Mouse (Mus musculus): Measurements from ENCODE around the gene Arntl. TPM values are rescaled to one million over a fixed set of nuclear protein-coding genes. Genes with fewer than 3 reads are reported as not detected.

Arntl gene
- polyA plus RNA-seq, 1 experiment from 2014 or later: 8.5 TPM

- Histone ChIP-seq H3K27me3 (peaks cover 49% of the 10 kb centered on the region), H3K4me2 (replicated peaks) (no peak overlapping the region), H3K9ac (no peak overlapping the region), H3K9me3 (no peaks in the 10 kb centered on the region), H3K36me3 (no peaks in the 10 kb centered on the region), H3K4me1 (peaks cover 10% of the 10 kb centered on the region; the same call in 1 of the 2 replicates), H3K4me3 (no peak overlapping the region), H3K27ac (no peak overlapping the region)
- 49% methylated on average over 4 of the region's 4 CpGs for WGBS
- no peak for ATAC-seq (ENCODE audit: insufficient number of reproducible peaks, insufficient read depth, low FRiP score, low TSS enrichment)
Measured at GRCm38 (mm10) chr7:113210441-113210840, 3.2 kb downstream of the Arntl start.

- H3K9ac ChIP-seq: no peak overlapping the region
- 38% methylated on average over 6 of the region's 6 CpGs for WGBS
- H3K27me3 ChIP-seq: peaks cover 26% of the 10 kb centered on the region
- H3K4me3 ChIP-seq: no peak overlapping the region
- H3K4me2 ChIP-seq (replicated peaks): no peak overlapping the region
- H3K4me1 ChIP-seq: no peaks in the 10 kb centered on the region
- H3K9me3 ChIP-seq: no peaks in the 10 kb centered on the region
- H3K27ac ChIP-seq: no peak overlapping the region
- no peaks in the 10 kb centered on the region for H3K36me3 ChIP-seq
- ATAC-seq (ENCODE audit: insufficient number of reproducible peaks, insufficient read depth, low FRiP score, low TSS enrichment): no peak
Measured at GRCm38 (mm10) chr7:113214245-113215169, 7.2 kb downstream of the Arntl start.

DNA sequence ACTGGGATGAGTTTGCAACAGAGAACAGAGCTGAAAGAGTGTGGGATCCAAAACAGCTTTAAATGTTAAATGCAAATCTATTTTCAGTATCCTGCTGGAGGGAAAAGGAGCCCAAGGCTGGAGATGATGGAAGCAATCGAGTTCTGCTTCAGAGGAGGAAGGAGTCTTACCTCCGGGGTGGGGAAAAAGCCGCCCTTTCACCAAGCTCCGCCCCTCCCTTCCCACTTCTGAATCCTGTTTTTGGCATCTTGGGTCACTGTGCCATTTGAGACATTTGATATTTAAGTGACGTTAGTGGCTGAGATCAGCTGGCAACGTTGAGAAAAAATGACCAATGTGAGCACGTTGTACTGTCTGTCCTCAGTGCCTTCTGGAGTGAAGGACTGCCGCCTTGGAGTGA, 8.9 kb downstream of the Arntl start:
- Histone ChIP-seq H3K4me1 (no peaks in the 10 kb centered on the region), H3K27me3 (peaks cover 9% of the 10 kb centered on the region), H3K9me3 (no peaks in the 10 kb centered on the region), H3K9ac (no peak overlapping the region), H3K4me2 (replicated peaks) (no peak overlapping the region), H3K36me3 (no peaks in the 10 kb centered on the region), H3K27ac (no peak overlapping the region), H3K4me3 (no peak overlapping the region)
- no peak for ATAC-seq (ENCODE audit: insufficient number of reproducible peaks, insufficient read depth, low FRiP score, low TSS enrichment)
- 44% methylated on average over 8 of the region's 8 CpGs for WGBS

DNA sequence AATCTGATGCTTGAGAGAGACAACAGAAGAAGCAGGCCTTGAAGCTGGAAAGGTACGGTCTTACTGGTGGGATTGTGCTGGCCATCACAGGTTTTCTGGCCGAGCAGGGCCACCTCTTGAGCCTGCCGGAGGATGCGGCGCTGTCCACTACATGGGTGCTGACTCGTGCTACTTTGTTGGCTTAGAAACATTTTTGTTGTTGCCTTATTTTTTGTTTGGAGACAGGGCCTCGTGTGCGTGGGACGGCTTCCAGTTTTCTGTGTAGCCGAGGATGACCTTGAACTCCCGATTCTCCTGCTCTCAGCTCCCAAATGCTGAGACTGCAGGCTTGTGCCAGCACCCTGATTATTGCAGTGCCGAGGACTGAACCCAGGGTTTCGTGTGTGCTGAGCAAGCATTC, 12.2 kb downstream of the Arntl start:
- H3K4me3 ChIP-seq: no peak overlapping the region

DNA sequence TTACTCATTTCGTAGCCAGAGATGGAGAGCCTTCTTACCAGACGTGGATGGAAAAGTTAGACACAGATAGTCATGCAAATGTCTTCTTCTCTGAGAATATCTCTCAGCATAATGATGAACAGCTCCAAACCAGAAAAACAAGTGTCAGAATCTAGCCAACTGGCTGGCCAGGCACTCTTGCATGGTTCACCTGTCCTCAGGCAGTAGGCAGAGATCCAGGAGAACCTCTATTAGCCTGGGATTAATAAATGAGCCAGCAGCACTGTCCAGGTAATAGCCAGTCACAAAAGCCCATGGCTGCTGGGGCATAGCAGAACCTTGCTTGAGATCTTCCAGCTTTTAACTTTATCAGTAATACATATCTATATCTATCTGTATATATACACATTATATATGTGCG, 12.6 kb downstream of the Arntl start:
- WGBS: 84% methylated on average over 3 of the region's 3 CpGs
- no peak overlapping the region for H3K27ac ChIP-seq
- H3K4me1 ChIP-seq: peaks cover 6% of the 10 kb centered on the region; the same call in 1 of the 2 replicates
- H3K4me2 ChIP-seq (replicated peaks): no peak overlapping the region
- no peaks in the 10 kb centered on the region for H3K36me3 ChIP-seq
- H3K9ac ChIP-seq: no peak overlapping the region
- H3K4me3 ChIP-seq: no peak overlapping the region
- no peaks in the 10 kb centered on the region for H3K27me3 ChIP-seq
- no peaks in the 10 kb centered on the region for H3K9me3 ChIP-seq
- no peak for ATAC-seq (ENCODE audit: insufficient number of reproducible peaks, insufficient read depth, low FRiP score, low TSS enrichment)

More for the DNA sequence above, 12.2 kb downstream of the Arntl start:
- Histone ChIP-seq H3K4me2 (replicated peaks) (no peak overlapping the region), H3K27me3 (no peaks in the 10 kb centered on the region), H3K9me3 (no peaks in the 10 kb centered on the region), H3K36me3 (no peaks in the 10 kb centered on the region), H3K27ac (no peak overlapping the region), H3K9ac (no peak overlapping the region), H3K4me1 (peaks cover 4% of the 10 kb centered on the region; the same call in 1 of the 2 replicates)
- 68% methylated on average over 13 of the region's 13 CpGs for WGBS
- ATAC-seq (ENCODE audit: insufficient number of reproducible peaks, insufficient read depth, low FRiP score, low TSS enrichment): no peak

GRCm38 (mm10) chr7:113220691-113221238, 13.5 kb downstream of the Arntl start:
- H3K4me1 ChIP-seq: peaks cover 6% of the 10 kb centered on the region; the same call in 1 of the 2 replicates
- H3K27me3 ChIP-seq: no peaks in the 10 kb centered on the region
- H3K9me3 ChIP-seq: no peaks in the 10 kb centered on the region
- WGBS: 77% methylated on average over 6 of the region's 6 CpGs
- ATAC-seq (ENCODE audit: insufficient number of reproducible peaks, insufficient read depth, low FRiP score, low TSS enrichment): no peak
- H3K4me2 ChIP-seq (replicated peaks): no peak overlapping the region
- no peak overlapping the region for H3K4me3 ChIP-seq
- H3K27ac ChIP-seq: no peak overlapping the region
- H3K36me3 ChIP-seq: no peaks in the 10 kb centered on the region
- no peak overlapping the region for H3K9ac ChIP-seq

GRCm38 (mm10) chr7:113222821-113223220, 15.6 kb downstream of the Arntl start:
- Histone ChIP-seq H3K4me3 (no peak overlapping the region), H3K4me2 (replicated peaks) (no peak overlapping the region), H3K4me1 (peaks cover 6% of the 10 kb centered on the region; the same call in 1 of the 2 replicates), H3K36me3 (no peaks in the 10 kb centered on the region), H3K27ac (no peak overlapping the region), H3K9me3 (no peaks in the 10 kb centered on the region), H3K9ac (no peak overlapping the region), H3K27me3 (no peaks in the 10 kb centered on the region)
- no peak for ATAC-seq (ENCODE audit: insufficient number of reproducible peaks, insufficient read depth, low FRiP score, low TSS enrichment)
- 83% methylated on average over 5 of the region's 5 CpGs for WGBS

DNA sequence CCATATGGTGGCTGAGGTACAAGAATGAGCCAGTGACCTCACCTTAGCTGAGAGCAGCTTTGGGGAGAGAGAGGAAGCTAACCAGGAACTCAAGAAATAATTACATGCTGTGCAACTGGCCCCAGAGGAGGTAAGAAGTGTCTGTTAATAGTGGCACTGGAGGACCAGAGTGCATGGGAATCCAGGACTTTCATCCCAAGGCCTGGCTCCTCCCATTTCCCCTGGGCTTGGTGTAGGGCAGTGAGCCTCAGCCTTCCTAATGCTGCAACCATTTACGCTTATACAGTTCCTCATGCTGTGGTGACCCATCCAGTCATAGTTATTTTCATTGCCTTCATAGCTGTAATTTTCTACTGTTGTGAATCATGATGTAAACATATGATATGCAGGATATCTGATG, 17.4 kb downstream of the Arntl start:
- no peak overlapping the region for H3K4me3 ChIP-seq
- peaks cover 6% of the 10 kb centered on the region; the same call in 1 of the 2 replicates for H3K4me1 ChIP-seq
- H3K36me3 ChIP-seq: no peaks in the 10 kb centered on the region
- no peak overlapping the region for H3K4me2 ChIP-seq (replicated peaks)
- no peaks in the 10 kb centered on the region for H3K9me3 ChIP-seq
- ATAC-seq (ENCODE audit: insufficient number of reproducible peaks, insufficient read depth, low FRiP score, low TSS enrichment): no peak
- H3K27ac ChIP-seq: no peak overlapping the region
- WGBS: 77% methylated on average over 1 of the region's 1 CpGs
- H3K9ac ChIP-seq: no peak overlapping the region
- no peaks in the 10 kb centered on the region for H3K27me3 ChIP-seq

- no peak overlapping the region for H3K9ac ChIP-seq
- no peaks in the 10 kb centered on the region for H3K9me3 ChIP-seq
- no peaks in the 10 kb centered on the region for H3K36me3 ChIP-seq
- H3K27me3 ChIP-seq: no peaks in the 10 kb centered on the region
- peaks cover 6% of the 10 kb centered on the region; the same call in 1 of the 2 replicates for H3K4me1 ChIP-seq
- H3K4me3 ChIP-seq: no peak overlapping the region
- H3K27ac ChIP-seq: no peak overlapping the region
- WGBS: 66% methylated on average over 6 of the region's 6 CpGs
- H3K4me2 ChIP-seq (replicated peaks): no peak overlapping the region
- ATAC-seq (ENCODE audit: insufficient number of reproducible peaks, insufficient read depth, low FRiP score, low TSS enrichment): no peak
Measured at GRCm38 (mm10) chr7:113228498-113228897, 21.2 kb downstream of the Arntl start.

DNA sequence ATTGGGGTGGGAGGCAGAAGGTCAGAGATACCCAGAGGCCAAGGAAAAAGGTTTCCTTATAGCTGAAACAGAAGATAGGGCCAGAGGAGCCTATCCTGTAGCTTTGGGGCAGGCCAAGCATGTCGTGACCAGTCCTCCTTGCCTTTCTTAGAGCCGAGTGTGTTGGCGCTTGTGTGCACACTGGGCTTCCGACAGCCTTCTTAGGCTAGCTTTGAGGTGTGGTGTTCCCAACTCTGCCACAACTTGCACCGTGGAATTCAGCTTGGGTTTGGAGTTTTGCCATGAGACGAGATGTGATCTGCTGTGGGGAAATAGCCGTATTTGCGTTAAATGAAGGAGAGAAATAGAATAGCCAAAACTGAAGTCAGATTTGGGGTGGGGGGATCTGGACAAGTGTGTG, 28.9 kb downstream of the Arntl start:
- Histone ChIP-seq H3K9ac (no peak overlapping the region), H3K4me3 (no peak overlapping the region), H3K27me3 (no peaks in the 10 kb centered on the region), H3K36me3 (no peaks in the 10 kb centered on the region), H3K4me1 (0 out of 2 replicates have a peak, but pooled peaks cover 3% of the 10 kb centered on the region), H3K27ac (no peak overlapping the region), H3K9me3 (no peaks in the 10 kb centered on the region), H3K4me2 (replicated peaks) (no peak overlapping the region)
- 86% methylated on average over 8 of the region's 8 CpGs for WGBS
- no peak for ATAC-seq (ENCODE audit: insufficient number of reproducible peaks, insufficient read depth, low FRiP score, low TSS enrichment)

GRCm38 (mm10) chr7:113238365-113238764, 31.1 kb downstream of the Arntl start:
- Histone ChIP-seq H3K27me3 (no peaks in the 10 kb centered on the region), H3K4me1 (0 out of 2 replicates have a peak, but pooled peaks cover 3% of the 10 kb centered on the region), H3K9ac (no peak overlapping the region), H3K4me2 (replicated peaks) (no peak overlapping the region), H3K36me3 (no peaks in the 10 kb centered on the region), H3K27ac (no peak overlapping the region), H3K9me3 (no peaks in the 10 kb centered on the region), H3K4me3 (no peak overlapping the region)
- 77% methylated on average over 6 of the region's 6 CpGs for WGBS
- no peak for ATAC-seq (ENCODE audit: insufficient number of reproducible peaks, insufficient read depth, low FRiP score, low TSS enrichment)

Measured in embryonic facial prominence, embryonic 12.5 days (tissue).